Mouse (Mus musculus) gastrocnemius, postnatal 25 days (tissue): ENCODE data around the gene Car14. TPM values are rescaled to one million over a fixed set of nuclear protein-coding genes. Genes with fewer than 3 reads are reported as not detected.
"Not testable (repeated sequence)": the region's sequence is repeated elsewhere in the genome, so short reads cannot be mapped to it uniquely, and the experiment has no call there.

ENCODE experiments used
- DNase-seq: peaks from one replicate; pipeline ENCODE4 v3.0.0; 2022
- total RNA-seq, 2 experiments: library from RNA; stranded (reverse); gene quantifications; 1 replicate in 1 of 2; 2 replicates in 1 of 2; pipeline ENCODE4 v1.2.3; 2021

The Car14 gene
- total RNA-seq, 2 experiments from 2014 or later = 78.0 to 92.8 TPM

DNA sequence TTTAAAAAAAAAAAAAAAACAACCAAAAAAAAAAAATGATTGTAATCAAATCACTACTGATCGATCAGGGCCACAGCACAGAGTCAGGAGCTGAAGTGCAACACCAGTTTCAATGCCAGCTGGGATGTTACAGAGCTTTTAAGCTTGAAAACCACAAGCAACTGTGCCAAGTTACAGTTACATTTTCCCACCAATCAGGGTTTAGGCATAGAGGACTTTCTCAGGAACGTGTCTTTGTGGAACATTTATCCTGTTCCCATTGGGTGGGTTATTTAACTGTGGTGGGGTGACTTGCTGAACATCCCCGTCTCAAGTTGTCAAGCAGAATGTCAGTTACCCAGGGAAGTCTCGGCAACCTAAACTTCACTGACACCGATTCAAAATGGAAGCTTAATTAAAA lies 20.6 kb upstream of the Car14 start:
- DNase-seq = no peak

DNA sequence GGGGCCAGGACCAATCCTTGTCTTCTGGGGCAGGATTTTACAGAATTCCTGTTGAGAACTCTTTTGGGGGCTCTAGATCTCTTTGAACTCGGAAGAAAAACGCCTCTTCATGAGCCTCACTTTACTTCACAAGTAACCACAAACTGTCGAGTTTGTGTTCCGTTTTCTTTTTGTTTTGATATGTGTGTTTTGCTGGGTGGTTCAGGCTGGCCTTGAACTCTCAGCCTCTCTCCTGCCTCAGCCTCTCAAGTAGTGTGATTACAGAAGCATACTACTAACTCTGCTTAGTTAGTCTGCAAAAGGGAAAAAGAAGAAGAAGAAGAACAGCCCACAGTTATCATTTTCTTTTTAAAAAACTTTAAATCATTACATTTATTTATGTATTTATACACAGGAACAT lies 19.7 kb upstream of the Car14 start:
- no peak for DNase-seq

DNA sequence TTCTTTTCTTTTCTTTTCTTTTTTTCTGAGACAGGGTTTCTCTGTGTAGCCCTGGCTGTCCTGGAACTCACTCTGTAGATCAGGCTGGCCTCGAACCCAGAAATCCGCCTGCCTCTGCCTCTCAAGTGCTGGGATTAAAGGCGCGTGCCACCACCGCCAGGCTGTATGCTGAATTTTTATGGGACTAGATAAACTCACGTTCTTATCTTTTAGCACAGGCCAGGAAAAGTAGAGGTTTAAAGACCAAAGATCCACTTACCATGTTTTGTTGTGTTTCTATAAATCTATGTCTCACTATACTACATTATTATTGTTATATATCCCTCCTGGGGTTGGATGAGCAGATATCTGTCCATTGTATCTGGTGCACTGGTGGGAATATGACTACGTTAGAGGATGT lies 18.9 kb upstream of the Car14 start:
- not testable (repeated sequence) for DNase-seq

DNA sequence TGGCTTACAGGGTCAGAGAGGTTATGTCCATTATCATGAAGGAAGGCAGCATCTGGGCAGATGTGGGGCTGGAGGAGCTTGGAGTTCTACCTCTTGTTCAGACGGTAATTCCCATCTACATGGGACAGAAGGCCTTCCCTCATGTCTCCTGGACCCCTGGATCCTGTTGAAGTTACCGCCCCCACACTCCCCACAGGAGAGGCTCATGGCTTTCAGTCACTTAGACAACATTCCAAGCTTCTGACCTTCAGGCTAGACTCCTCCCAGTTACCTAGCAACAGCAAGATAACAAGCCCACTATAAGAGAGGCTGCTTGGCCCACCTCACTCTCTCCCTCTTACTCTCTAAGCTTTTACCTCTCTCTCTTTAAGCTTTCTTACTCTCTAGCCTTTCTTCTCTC lies 16.0 kb upstream of the Car14 start:
- DNase-seq = not testable (repeated sequence)

DNA sequence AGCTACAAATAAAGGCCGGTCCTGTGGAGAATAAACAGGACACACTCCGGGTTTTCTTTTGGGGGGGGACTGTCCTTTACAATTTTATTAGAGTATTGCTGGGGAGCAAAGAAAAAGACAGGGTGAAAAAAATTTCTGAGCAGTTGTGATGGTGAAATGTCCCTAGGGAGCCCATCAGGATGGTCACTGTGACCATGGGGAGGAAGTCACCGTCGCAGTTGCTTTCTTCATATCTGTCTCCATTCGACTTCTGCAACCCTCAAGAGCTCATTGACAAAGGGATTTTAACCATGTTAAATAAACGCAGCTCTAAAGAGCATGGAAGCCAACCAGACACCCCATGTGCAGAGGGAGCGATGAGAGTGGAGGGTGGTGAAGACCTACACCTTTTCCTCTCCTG lies 12.3 kb upstream of the Car14 start:
- no peak for DNase-seq

DNA sequence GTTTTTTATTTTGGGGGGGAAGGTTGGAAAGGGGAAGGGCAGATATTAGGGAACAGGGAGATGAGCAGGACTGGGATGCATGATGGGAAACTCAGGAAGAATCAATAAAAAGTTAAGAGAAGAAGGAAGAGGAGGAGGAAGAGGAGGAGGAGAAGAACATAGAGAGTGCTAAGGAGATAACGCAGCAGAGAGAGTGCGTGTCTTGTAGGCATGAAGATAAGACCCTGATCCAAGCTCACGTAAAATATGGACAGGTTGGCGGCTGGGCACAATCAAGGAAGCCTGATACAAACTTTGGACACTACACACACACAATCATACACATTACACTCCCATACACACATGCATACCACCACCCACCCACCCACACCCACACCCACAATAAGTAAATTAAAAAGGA lies 10.2 kb upstream of the Car14 start:
- DNase-seq = no peak

DNA sequence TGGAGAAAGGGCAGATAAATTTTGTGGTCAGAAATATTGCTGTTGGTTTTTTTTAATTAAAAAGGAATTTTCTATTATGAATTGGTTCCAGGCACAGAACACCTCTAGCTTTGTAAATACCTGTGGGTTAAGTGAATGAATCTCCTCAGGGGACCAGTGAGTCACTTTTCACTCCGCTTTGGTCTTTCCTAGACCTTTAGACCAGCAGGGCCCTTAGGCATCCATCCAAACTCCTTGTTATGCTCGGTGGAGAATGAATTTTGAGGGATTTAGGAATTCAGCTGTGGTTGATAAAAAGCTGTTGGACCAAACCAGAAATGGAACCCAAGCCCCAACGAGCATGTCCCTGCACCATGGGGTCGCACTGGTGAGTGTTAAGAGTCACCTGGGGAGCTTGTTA lies 3.1 kb upstream of the Car14 start:
- DNase-seq = no peak

DNA sequence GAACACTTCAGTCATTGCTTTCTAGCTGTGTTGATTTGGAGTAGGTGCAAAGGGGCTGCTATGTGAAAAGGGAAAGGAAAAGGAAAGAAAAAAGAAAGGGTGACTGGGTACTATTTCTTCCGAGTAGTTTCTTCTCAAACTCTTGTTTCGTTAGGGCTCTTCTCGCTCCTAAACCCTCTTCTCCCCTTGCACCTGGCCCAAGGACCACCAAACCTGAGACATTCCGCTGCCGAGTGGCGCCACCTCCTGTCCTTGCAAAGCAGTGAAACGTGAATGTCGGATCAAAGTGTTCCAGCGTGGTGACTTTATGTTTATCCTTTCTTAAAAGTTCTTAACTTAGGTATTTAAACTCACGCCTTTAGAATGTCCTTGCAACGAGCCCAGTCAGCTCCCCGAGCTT lies 2.4 kb upstream of the Car14 start:
- DNase-seq = no peak

DNA sequence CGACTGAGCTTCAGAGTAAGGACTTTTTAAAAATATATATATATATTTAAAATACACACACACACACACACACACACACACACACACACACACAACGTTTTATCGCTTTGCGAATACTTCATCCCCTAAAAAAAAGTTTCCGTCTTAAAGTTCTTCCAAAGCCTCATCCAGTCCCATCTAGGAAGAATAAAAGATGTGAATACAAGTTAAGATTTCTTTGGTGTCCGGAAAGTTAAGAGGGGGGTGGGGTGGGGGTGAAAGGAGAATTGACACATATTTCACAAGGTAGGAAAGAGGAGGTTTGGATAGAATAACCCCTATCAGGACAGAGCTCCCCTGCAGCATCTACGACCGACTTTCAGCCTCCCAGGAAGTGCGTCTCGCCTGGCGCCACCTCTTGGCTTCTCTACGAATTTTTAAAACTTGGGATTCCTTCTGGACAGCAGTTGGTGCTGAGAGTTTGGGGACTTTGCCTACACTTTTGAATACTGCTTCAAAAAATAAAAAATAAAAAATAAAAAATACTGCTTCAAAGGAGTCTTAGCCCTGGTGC lies 1.5 kb upstream of the Car14 start:
- DNase-seq = no peak

DNA sequence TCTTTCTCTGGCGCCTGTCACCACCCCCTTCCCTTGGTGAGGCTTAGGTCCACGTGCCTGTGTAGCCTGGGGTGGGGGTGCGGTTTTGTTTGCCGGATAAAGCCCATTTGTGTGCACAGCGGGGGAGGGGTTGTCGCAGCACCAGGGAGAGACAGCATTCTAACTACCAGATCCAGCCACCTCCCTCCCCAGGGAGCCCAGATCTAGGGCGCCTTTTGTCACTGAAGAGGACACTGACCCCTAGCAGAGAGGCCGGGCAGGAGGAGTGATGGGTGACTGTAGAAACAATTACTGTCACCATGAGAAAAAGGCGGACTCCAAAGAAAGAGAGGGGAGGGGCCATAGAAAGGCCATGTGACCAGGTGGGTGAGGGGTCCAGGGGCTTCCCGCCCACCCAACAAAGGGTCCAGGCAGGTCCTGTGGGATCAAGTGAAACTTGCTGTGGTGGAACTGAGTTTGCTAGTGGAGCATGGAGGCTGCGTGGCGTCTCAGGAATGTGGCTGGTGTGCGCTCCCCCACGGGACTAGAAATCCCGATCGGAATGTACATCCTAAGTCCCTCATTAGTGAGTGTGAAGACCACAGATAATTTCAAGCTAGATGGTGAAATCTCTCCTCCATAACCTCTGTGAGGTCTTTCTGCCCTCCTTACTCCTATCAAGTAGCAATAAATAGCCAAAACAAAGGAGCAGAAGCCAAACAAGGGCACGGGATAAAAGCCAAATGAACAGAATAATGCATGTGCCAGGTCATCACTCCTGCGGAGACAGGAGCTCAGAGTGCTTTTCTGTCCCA lies 852 bp upstream of the Car14 start:
- no peak for DNase-seq

DNA sequence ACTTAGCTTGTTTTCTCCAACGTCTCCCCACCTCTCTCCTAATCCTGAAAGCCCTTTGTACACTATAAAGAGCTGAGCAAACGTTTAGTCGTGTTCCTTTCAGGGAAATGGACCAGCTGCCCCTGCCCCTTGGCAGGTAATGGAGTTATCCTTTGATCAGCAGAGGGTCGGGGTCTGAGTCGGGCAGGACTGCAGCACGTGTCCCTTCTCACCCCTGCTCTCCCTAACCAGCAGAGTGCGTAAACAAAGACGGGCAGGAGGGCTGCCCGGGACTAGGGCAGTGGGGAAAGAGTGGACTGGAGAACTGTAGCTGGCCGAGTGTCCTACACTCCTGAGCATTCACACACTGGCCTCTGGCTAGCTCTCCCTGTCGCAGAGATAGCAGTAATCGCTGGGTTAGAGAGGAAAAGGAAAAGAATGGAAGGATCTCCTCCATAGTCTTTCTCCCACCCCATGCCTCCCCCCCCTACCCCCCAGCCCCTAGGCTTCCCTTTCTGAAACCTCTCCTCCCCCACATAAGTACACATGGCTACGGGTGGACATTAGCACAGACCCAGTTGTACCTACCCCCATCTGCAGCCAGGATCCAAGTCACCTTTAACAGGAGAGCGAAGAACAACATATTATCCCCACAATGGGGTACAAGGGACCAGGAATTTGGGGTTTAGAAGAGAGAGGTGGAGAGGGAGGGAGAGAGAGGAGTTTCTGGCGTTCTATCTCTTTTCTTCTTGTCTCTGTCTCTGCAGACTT lies 563 bp downstream of the Car14 start:
- no peak for DNase-seq

DNA sequence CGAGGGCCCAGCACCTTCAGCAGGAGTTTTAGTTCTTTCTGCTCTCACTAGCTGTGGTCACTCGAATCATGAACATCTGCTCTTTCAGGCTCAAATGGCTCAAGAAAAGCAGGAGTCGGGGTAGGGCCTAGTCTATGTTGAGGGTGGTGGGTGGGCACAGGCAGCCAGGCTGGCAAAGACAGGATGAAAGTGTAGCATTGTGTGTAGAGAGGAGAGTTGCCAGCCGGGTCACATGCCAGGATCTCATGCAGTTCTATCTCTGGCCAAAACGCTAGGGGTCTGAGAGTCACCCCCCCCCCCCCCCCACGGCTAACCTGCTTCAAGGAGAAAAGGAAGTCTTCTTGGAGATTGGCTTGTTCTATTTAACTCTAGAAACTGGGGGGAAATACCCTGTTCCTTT lies 1.8 kb downstream of the Car14 start:
- DNase-seq = no peak

DNA sequence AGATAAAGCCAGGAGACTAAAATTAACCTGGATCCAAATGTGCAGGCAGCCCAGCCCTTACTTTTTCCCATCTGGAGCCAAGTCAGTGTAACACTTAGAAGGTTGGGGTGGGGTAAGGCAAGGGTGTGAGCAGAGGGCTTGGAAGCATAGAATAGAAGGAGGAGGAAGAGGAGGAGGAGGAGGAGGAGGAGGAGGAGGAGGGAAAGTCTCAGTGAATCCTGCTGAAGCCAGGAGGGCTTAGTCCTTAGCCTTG lies 2.2 kb downstream of the Car14 start:
- no peak for DNase-seq

DNA sequence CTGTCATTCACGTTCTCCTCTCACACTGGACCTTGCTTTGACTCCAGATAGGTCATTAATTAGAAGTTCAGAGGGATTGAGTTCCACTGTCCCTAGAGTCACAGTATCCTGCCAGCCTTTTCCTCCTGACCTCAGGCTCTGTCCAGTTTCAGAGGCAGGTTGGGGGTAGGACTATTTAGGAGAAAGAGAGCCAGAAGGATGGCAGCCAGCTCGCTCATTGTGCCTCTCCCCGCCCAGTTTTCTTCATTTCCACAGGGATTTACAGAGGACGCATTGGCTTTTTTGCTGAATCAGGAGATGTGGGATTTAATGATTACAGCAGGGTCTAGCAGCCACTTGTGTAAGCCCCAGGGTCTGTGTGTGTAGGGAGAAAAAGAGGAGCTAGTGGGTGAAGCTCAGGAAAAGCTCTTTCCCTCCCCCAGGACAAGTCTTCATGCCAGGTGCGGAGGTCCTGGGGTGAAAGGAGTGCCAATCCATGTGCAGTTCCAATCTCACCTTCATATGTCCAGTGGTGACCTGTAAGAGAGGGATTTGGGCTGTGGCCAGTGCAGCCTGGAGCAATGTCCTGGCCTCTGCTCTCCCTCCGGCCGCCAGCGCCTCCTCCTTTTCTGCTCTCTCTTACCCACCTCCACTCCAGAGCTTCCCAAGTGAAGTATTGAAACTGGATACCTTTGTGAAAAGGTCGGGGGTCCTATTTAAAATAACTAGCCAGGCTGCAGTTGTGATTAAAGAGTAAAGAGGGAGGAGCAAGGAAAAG lies 2.7 kb downstream of the Car14 start:
- DNase-seq = peak; percentile 43

DNA sequence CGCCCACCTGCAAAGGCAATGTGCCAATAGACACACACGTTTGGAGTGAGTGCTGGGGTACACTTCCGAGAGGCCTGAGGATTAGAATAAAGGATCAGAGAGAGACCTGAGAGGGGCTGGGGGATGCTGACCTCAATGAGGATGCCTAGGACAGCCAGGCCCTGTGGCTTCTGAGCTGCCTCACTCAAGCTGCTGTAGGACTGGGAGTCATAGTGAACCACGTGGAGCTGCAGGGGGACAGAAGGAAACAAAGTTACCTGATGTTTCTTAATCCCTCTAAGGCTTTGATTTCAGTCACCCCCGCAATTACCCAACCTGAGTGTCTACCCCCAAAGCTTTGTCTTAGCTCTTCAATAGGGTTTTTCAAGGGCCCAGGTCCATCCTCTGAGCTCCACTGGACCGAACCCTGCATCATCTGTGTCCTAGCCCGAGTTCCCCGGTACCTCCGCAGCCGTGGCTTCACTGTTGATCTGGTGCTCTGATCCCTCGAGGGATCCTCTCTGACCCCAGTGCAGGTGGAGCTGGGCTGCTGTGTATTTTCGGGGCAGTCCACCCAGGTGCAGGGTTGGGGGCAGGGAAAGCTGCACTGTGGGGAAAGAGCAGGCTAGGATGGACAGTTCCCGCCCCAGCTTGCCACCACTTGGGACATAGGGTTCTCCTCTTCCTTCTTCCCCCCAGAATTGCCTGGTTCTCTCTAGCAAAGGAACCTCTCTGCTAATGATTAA lies 4.5 kb downstream of the Car14 start:
- no peak for DNase-seq

DNA sequence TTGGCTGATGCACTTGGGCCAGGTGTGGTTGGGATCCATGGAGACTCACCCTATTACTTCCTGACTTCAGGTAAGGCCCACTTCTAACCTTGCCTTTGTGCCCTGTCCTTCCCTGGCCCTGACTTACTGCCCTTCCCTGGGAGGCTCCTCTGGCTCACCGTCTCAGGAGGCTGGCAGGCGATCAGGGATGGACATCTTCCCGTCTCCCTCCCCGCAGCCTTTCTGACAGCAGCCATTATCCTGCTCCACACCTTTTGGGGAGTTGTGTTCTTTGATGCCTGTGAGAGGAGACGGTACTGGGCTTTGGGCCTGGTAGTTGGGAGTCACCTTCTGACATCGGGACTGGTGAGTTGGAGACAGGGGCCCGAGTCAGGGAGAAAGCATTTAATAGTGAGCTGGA lies 9.0 kb downstream of the Car14 start:
- DNase-seq = not testable (repeated sequence)

DNA sequence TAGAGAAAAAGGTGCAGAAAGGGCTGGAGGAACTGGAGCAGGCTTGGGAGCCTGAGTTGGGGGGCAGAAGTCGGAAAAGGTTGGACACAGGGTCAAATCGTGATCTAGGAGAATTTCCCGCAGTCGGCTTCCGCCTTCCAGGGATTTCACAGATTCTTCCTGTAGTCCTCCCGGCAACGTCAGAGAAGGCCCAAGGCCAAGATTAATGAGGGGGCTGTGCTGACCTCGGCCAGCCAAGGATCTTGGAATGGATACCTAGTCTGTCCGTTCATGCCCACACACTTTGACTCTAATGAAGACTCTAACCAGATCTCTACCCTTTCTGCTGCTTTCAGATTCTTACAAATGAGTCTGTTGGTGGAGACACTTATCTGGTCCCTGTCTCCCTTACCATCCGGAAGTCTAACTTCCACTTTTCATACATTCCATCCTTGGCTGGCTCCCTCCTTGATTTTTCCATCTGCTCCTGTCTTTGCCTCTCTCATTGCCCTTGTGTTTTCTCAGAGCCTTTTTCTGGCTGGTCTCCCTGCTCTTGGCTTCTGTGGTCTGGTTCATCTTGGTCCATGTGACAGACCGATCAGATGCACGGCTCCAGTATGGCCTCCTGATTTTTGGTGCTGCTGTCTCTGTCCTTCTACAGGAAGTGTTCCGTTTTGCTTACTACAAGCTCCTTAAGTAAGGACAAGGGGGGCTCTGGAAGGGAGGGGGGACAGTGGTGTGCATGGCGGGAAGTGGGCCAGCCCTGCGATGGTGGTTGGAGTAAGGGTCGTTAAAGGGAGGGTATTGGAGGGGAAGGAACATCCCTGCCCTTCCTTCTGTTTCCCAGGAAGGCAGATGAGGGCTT lies 10.0 kb downstream of the Car14 start:
- peak; percentile 44 for DNase-seq

DNA sequence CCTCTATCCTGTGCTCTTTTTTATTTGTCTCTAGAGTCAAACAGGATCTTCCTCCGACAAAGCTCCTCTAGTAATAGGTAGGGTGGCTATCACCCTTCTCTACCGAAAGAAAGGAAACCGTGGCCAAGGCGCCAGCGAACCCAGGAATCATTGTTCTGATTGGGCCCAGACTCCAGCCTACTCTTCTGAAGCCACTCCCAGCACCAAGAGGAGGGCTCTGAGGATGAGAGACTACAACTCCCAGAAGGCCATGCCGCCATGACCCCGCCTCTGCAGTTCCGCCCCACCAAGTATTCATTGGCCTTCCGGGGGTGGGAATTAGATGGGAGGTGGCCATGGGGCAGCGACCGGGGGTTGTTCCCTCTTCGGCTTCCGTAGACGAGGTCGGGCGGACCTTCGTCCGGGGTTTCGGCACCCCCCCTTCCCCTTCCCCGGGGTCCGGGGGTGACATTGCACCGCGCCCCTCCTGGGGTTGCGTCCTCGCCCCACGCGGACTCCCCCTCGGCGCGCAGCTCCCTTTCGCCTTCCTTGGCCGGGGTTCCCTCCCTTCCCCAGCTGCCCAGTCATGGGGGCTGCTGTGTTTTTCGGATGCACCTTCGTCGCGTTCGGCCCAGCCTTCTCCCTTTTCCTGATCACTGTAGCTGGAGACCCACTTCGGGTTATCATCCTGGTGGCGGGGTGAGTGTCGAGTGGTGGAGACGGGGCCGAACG lies 10.7 kb downstream of the Car14 start, which contains the start of gene Aph1a:
Gene Aph1a (plus strand): TSS at position 364 of the 711 bp plus-strand sequence.
- DNase-seq = peak; percentile 98

DNA sequence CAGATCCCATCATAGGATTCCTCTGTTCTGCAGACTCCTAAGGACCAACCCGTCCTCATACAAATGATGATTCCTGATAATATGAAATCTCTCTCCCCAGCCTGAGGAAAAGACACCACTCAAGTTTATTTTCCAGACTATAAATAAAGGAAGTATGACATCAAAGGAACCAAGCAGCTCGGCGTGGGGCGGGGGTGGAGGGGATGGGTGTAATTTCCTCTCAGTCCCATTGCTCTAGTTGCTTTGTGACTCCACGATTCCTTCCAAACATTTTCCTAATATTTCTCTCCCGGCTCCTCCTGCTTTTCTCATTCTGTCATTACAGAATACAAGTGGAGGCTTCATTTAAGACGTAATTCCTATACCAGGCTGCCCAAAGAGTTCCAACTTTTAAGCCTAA lies 11.4 kb downstream of the Car14 start:
- no peak for DNase-seq
